Mouse (Mus musculus) hindlimb bud, embryonic 11.5 days (tissue): ENCODE results near the gene Dcps.

ENCODE experiments used
- DNase-seq: peaks from one replicate; pipeline ENCODE4 v3.0.0-alpha.2; 2012; ENCODE audit warnings: low read depth, low spot score; ENCODE audit errors: extremely low spot score

Gene Dcps

DNA sequence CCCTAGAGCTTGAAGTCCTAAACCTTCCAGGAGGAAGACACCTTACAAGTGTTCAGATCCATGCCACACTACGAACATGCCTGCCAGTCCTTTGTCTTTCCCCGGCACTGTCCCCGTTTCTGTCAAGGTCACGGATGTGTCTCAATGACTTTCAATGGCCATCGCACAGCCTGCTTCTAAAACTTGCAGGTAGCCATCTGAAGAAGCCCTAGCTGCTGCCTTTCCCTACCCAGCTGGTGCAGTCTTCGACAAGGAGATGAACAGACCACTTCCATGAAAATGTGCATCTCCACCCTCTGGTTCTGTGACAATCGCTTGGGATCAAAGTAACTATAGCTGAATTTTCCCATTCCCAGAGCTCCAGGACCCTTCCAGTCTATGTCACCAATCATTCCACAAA is 64.4 kb downstream of the Dcps start:
- DNase-seq: no peak

DNA sequence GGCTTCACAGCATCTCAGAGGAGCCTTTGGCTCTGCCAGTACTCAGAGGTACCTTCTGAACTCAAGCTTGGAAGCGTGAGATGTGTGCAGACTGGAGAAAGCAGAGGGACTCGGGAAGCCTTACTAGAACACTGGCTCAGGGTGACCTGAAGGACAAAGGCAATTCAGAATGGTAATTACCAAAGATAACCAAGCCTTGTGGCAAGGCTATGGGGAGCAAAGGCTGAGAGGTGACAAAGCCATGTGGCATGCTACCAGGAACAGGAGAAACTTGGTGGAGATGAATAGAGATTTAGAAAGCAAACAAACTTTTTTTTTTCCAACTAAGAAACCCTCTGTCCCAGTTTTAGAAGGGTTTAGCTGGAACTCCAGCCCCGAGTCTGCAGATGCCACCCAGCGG is 65.3 kb downstream of the Dcps start:
- DNase-seq: no peak

DNA sequence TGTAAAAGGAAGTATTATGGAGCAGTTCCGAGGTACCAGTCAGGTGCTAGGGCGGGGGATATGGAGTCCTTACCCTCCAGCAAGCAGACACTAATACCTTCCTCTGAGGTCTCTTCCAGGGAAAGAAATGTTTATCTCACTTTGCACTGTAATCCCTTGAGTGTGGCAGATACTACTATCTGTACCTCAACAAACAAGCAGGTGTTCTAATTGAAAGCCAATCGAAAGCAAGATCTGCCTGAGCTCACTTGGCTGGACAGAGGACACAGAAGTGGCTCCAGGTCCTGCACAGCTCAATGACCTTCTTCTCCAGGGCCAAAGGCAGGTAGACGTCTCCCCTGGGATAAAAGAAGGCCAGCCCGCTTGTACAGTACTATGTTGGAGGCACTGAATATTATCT is 65.8 kb downstream of the Dcps start:
- DNase-seq: no peak

DNA sequence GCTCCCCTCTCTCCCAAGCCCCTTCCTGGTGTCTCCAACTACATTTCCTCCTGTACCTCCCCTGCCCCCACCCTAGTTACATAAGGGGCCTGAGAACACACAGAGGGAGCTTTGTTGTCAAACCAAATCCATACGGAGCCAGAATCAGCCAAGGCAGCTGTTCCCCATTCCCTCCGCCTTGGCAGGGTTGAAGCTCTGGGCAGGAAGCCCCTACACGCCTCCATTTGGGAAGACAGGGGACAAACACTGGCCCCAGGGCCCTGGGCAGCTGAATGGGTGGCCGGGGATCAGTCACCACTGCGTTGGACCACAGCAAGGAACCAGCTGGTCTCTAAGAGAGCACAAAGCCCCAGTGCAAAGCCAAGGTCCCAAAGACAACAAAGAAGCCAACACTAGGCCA is 66.9 kb downstream of the Dcps start:
- no peak for DNase-seq

DNA sequence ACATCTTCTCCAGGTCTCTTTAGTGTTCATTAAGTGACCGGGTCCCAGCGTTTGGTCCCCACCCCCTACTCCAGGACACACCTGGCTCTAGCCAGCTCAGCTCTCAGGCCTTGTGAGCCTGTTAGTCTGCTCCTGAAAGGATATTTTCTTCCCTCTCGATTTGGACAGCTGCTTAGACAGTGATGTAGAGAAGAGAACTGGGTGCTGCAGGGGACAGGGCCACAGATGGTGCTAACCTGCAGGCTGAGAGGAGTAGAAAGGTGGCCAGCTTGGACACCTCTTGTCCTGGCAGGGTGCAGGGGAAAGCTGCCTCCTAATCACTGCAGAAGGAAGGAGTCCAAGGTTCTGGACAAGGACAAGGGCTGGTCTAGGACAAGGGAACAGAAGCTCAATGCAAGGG is 67.8 kb downstream of the Dcps start:
- no peak for DNase-seq

DNA sequence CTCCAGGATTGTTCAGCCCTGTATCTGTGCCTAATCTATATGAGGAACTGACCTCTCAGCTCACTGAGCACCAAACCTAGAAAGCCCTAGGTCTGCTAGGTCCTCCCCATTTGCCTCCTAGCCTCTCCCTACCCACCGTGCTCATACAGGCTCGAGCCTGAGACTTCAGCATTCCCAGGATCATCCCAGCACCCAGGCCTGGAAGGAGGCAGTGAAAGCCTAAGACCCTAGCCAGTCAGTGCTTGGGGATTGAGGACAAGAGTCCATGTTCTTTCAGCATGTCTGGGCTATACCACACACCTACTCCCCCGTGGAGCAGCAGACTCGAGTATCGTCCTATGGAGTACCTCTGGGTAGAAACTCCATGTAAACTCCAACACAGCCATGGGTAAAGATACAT is 68.5 kb downstream of the Dcps start:
- no peak for DNase-seq

DNA sequence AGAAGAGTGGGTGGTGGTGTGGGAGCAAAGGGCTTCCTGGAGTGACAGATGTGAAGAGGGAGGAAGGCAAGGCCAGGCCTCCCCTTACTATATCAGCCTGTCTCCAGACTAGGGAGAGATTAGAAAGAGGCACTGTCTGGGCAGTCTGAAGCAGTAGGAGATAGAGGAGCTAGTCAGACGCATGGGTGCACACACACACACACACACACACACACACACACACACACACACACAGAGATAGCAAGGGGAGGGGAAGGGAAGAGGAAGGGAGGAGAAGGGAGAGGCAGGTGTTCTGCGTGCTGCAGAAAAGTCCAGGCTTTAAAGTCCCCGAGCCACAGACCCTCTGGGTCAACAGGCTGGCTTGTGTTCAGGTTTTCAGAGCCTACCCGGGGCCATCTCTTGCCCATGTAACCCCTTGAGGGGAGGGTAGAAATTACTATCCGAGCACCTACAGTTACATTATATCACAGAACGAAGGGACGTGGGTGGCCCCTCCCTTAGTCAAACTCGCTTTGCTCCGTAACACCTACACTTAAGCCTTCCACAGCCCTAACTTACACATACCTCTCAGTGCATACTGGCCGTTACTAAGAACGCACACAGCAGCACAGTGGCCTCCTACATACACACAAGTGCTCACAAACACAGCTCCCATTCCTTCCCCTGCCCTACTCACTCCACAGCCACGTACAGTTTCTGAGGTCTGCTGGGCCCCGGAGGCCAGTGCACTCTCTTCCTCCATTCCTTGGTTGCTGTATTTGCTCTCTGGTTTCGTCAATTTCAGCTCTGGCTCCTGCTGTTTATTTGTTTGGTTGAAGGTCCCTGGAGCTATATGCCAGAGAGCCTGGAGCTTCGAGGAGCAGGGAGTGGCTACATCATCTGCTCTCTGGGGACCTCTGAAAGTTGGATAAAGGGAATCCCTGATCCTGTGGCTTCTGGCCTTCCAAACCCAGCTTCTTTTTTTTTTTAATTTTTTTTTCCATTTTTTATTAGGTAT is 69.7 kb downstream of the Dcps start:
- no peak for DNase-seq

DNA sequence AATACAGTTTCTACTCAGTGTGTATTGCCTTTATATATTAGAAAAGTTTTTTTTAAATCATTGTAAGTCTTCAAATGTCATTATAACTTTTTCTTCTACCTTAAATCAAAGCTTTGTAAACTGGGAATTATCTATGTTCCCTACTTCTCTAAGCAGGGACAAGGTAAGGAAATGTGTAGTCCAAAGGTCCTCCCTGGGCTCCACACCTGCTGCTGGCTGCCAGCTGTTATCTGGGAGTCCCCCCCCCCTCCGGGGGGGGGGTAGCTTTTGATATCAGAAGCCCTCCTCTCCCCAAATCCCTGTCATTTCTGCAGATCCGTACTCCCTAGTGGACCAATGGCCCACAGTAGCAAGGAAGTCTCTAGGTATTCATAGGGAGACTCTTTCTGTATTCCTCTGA is 70.4 kb downstream of the Dcps start:
- no peak for DNase-seq

DNA sequence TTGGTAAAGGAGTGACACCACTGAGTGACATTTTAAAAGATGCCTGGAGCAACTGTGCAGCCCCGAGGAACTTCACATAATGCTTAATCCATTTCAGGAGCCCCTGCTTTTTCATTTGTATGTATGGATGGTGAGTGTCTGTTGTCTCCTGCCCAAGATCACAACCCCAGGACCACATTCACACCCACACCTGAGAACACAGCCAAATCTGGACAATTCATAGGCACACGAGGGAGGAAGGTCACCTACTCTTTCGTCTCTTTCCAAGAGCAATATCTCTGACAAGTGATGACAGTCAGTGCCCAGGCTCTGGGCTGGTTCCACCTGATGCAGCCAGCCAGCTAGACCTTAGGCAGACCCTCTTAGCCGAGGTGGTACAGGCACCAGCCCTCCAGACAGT is 71.2 kb downstream of the Dcps start:
- DNase-seq: no peak

DNA sequence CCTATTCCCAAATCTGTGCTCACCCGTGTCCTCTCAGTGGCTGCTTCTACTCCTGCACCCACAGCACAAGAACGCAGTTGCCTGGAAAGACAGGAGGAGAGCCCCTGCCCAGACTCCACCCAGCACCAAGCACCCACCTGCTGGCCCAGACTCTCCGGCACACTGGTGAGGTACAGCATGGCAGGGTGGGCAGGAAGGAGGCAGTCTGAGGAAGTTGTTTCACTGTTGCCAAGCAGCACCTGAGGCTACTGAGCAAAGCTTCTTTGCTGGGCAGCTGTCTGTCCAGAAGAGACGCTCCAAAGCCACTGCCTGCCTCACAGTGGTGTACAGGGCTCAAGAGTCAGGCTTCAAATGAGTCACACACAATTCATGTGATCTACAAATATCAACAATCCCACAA is 77.1 kb downstream of the Dcps start:
- DNase-seq: no peak

DNA sequence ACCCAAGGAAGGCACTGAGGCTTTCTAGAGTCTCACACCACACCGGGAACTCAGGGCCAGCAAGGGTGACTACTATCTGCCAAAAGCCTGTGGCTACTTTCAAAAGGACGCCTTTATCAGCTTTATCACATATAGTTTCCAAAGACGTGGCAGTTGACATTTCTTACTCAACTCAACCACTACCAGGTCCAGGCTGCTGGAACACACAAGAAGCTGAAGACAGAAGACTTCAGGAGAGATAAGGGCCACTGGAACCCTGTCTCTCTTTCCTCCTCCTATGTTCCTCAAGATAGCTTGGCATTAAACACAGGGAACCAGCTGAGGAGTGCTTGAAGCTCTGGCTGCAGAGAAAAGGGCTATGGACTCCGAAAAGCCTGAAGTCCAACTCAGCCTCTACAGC is 78.0 kb downstream of the Dcps start:
- no peak for DNase-seq

DNA sequence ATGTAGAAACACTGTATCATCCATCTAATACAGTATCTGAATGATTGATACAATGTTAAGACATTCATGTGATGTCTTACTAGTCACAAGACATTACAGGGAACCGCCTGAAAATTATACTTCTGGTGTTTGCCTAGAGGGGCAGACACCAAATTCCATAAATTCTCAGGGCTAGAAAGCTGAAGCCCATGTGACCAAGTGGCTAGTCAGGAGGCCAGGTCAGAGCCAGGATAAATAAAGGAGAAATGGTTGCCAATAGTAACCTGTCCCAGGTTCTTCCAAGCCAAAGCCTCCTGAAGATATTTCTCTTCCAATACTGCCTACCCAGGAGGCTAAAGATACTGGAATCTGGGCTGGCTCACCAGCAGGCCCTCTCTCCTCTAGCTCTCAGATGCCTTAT is 80.1 kb downstream of the Dcps start:
- no peak for DNase-seq

DNA sequence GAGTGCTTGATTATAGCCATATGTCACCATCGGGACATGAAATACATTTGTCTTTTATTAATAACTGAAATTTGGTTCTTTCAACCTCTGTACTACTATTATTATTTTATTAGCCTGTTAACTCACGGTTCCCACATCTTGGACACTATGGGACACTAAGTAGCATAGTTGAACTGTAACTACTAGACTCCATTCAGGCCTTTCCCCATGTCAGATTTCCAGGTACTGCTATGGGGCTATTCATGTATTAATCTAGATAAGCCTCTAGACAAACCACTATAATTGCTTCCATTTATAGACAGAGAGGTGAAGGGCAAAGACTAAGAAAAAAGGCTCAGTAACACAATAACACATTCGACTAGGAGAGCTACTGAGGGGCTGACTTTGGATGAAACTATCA is 82.5 kb downstream of the Dcps start:
- no peak for DNase-seq

DNA sequence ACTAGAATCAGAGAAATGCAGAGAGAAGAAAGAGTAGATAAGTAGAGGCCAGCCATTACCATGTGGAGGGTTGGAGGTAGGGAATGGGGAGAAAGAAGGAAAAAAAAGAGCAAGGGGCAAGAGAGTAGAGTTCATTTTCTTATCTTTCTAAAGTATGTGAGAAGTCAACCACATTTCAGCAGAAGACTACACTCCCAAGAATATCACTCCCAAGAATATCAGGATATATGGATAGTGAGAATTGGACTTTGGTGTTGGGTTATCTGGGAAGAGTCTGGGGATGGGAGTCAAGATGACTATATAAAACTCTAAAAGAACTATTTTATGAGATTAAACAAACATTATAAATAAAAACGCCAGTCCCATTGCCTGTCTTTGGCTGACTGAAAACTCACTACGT is 83.0 kb downstream of the Dcps start:
- DNase-seq: no peak
